Mouse (Mus musculus): ENCODE measurements around the gene Gtf2i. TPM values are rescaled to one million over a fixed set of nuclear protein-coding genes. Genes with fewer than 3 reads are reported as not detected.
A peak's percentile ranks its signal among the peaks of the same experiment; 100 is the strongest.

Gtf2i gene
- total RNA-seq, 1 experiment from 2014 or later, result 81.7 TPM

- ATAC-seq (replicated peaks in 1 of 2; ENCODE audit: insufficient read depth in 1 of 2, low FRiP score in 2 of 2, low TSS enrichment in 1 of 2, low read depth in 1 of 2, poor library complexity in 2 of 2, severe bottlenecking in 2 of 2), result no peak
Observed at GRCm38 (mm10) chr5:134295277-134296050, 19.1 kb downstream of the Gtf2i start.

- no peak for ATAC-seq (replicated peaks in 1 of 2; ENCODE audit: insufficient read depth in 1 of 2, low FRiP score in 2 of 2, low TSS enrichment in 1 of 2, low read depth in 1 of 2, poor library complexity in 2 of 2, severe bottlenecking in 2 of 2)
Observed at GRCm38 (mm10) chr5:134294606-134295005, 20.0 kb downstream of the Gtf2i start.

DNA sequence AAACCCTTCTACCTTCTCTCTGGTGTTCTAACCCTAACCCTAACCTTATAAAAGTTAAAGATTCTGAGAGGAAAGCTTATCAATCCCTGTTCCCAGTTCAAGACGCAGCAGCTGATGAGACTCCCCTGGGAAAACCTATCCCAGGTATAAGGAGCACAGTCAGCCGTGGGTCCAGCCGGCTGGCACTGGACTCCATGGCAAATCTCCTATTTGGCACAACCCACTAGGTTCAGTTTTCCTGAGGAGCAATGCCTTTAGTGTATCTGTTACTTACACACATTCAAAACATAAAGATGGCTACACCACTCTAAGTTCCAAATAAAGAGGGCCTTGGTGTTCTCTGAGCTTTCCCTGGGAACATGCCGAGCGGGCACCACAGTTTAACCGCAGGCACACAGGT, 23.5 kb downstream of the Gtf2i start:
- ATAC-seq (replicated peaks in 1 of 2; ENCODE audit: insufficient read depth in 1 of 2, low FRiP score in 2 of 2, low TSS enrichment in 1 of 2, low read depth in 1 of 2, poor library complexity in 2 of 2, severe bottlenecking in 2 of 2), result no peak

DNA sequence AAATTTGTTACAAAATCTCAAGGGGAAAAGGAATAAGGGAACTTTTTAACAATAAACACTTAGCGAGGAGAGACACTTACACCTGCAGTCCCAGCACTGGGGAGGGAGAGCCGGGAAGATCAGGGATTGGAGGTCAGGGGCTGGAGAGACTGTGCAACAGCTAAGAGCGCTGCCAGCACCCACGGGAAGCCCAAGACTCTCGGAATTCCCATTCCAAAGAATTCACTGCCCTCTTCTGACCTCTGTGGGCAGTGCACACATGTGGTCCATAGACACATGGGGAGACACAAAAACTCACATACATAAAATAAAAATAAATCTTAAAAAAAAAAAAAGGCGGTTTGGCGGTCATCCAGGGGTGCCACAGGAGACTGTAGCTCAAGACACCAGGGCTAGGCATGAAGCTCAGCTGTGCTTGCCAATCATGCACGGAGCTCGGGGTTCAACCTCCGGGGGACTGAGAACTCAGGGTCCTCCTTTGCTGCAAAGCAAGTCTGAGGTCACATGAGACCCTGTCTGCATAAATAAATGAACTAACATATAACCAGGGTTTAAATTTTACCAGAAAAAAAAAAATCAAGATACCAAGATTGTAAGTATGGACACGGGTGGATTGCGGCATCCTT, 24.5 kb downstream of the Gtf2i start:
- ATAC-seq (replicated peaks in 1 of 2; ENCODE audit: insufficient read depth in 1 of 2, low FRiP score in 2 of 2, low TSS enrichment in 1 of 2, low read depth in 1 of 2, poor library complexity in 2 of 2, severe bottlenecking in 2 of 2), result no peak

- no peak for ATAC-seq (replicated peaks in 1 of 2; ENCODE audit: insufficient read depth in 1 of 2, low FRiP score in 2 of 2, low TSS enrichment in 1 of 2, low read depth in 1 of 2, poor library complexity in 2 of 2, severe bottlenecking in 2 of 2)
Observed at GRCm38 (mm10) chr5:134288071-134288470, 26.5 kb downstream of the Gtf2i start.

DNA sequence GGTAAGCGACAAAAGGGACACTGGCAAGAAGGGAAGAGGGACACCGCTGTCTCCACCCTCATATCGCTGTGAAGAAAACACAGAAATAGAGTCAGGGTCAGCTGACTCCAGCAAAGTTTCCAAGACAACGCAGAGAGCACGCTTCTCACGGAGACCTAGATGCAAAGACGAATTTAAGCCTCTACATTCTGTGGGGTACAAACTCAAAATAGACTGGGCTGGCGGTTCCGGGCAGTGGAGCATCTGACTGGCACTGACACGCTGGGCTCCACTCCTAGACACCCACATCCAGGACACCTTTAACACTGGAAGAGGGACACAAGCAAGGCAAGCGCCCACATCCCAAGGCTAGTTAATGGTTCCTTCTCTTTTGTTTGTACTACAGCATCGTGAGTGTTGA, 29.6 kb downstream of the Gtf2i start:
- no peak for ATAC-seq (replicated peaks in 1 of 2; ENCODE audit: insufficient read depth in 1 of 2, low FRiP score in 2 of 2, low TSS enrichment in 1 of 2, low read depth in 1 of 2, poor library complexity in 2 of 2, severe bottlenecking in 2 of 2)

- ATAC-seq (replicated peaks in 1 of 2; ENCODE audit: insufficient read depth in 1 of 2, low FRiP score in 2 of 2, low TSS enrichment in 1 of 2, low read depth in 1 of 2, poor library complexity in 2 of 2, severe bottlenecking in 2 of 2), result no peak
Observed at GRCm38 (mm10) chr5:134282603-134283002, 32.0 kb downstream of the Gtf2i start.

DNA sequence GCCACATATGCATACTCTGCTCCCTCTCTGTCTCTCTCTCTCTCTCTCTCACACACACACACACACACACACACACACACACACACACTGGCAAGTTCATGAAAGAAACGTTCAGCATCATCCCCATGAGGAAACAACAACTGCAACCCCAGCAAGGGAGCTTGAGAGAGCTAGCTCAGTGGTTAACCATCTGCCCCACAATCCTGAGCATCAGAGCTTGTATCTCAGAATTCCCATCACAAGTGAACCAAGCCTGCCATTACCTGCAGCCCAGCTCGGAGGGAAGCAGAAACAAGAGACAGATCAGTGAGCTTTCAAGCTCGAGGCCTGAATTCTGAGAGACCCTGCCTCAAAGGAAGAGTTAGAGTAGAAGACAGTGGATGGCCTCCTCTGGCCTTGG, 32.5 kb downstream of the Gtf2i start:
- no peak for ATAC-seq (replicated peaks in 1 of 2; ENCODE audit: insufficient read depth in 1 of 2, low FRiP score in 2 of 2, low TSS enrichment in 1 of 2, low read depth in 1 of 2, poor library complexity in 2 of 2, severe bottlenecking in 2 of 2)

GRCm38 (mm10) chr5:134279371-134279770, 35.2 kb downstream of the Gtf2i start:
- ATAC-seq (replicated peaks in 1 of 2; ENCODE audit: insufficient read depth in 1 of 2, low FRiP score in 2 of 2, low TSS enrichment in 1 of 2, low read depth in 1 of 2, poor library complexity in 2 of 2, severe bottlenecking in 2 of 2), result no peak

- no peak for ATAC-seq (replicated peaks in 1 of 2; ENCODE audit: insufficient read depth in 1 of 2, low FRiP score in 2 of 2, low TSS enrichment in 1 of 2, low read depth in 1 of 2, poor library complexity in 2 of 2, severe bottlenecking in 2 of 2)
Observed at GRCm38 (mm10) chr5:134277109-134277508, 37.5 kb downstream of the Gtf2i start.

- ATAC-seq (replicated peaks in 1 of 2; ENCODE audit: insufficient read depth in 1 of 2, low FRiP score in 2 of 2, low TSS enrichment in 1 of 2, low read depth in 1 of 2, poor library complexity in 2 of 2, severe bottlenecking in 2 of 2), result no peak
Observed at GRCm38 (mm10) chr5:134275556-134275955, 39.0 kb downstream of the Gtf2i start.

DNA sequence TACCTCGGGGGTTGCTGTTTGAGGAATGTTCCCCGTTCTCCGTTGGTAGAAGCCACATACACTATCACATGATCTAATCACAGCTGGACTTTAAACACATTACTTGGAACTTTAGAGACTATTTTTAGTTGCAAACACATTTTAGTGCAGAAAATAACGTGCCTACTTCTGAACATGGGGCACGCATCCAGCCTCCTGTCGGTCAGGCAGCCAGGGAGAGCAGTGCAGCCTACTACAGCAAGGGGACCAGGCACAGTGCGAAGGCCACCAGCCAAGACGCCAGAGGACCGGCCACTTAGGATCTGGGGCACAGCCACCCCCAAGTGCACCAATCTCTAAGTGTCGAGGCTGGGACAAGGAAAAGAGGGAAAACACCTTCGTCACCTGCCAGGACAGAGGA, 39.5 kb downstream of the Gtf2i start:
- no peak for ATAC-seq (replicated peaks in 1 of 2; ENCODE audit: insufficient read depth in 1 of 2, low FRiP score in 2 of 2, low TSS enrichment in 1 of 2, low read depth in 1 of 2, poor library complexity in 2 of 2, severe bottlenecking in 2 of 2)

DNA sequence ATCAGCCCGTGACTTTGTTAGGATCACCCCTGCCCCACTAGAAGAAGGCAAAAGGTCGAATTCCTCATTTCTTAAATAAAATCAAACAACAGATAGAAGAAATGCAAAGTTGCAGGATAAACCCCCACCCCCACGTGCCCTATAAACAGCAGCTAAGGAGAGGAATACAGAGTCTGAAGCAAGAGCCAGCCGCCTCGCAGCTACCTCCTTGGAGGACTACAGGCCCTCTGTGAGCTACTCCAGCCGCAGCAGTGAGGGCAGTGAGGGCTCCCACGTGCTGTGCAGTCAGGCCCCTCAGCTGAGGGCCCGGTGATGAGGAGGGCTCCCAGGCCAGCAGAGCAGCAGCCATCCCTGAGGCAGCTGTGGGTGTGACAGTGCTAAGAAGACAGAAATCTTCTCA, 40.8 kb downstream of the Gtf2i start:
- ATAC-seq (replicated peaks in 1 of 2; ENCODE audit: insufficient read depth in 1 of 2, low FRiP score in 2 of 2, low TSS enrichment in 1 of 2, low read depth in 1 of 2, poor library complexity in 2 of 2, severe bottlenecking in 2 of 2), result no peak

GRCm38 (mm10) chr5:134272761-134273160, 41.8 kb downstream of the Gtf2i start:
- no peak for ATAC-seq (replicated peaks in 1 of 2; ENCODE audit: insufficient read depth in 1 of 2, low FRiP score in 2 of 2, low TSS enrichment in 1 of 2, low read depth in 1 of 2, poor library complexity in 2 of 2, severe bottlenecking in 2 of 2)

- no peak for ATAC-seq (replicated peaks in 1 of 2; ENCODE audit: insufficient read depth in 1 of 2, low FRiP score in 2 of 2, low TSS enrichment in 1 of 2, low read depth in 1 of 2, poor library complexity in 2 of 2, severe bottlenecking in 2 of 2)
Observed at GRCm38 (mm10) chr5:134271421-134271820, 43.1 kb downstream of the Gtf2i start.

DNA sequence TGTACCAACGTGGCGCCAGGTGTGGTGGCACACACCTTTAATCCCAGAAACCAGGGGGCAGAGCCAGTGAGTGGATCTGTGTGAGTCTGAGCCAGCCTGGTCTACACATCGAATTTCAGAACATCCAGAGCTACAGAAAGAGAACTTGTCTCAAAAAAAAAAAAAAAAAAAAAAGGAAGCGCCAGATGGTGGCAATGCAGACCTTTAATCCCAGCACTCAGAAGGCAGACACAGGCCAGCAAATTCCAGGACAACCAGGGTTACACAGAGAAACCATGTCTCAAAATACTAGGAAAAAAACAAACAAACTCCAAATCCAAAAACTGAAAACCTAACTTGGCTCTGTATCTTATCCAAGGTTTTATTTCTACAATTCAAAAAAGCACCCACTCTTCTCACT, 44.0 kb downstream of the Gtf2i start:
- ATAC-seq (replicated peaks in 1 of 2; ENCODE audit: insufficient read depth in 1 of 2, low FRiP score in 2 of 2, low TSS enrichment in 1 of 2, low read depth in 1 of 2, poor library complexity in 2 of 2, severe bottlenecking in 2 of 2), result no peak

DNA sequence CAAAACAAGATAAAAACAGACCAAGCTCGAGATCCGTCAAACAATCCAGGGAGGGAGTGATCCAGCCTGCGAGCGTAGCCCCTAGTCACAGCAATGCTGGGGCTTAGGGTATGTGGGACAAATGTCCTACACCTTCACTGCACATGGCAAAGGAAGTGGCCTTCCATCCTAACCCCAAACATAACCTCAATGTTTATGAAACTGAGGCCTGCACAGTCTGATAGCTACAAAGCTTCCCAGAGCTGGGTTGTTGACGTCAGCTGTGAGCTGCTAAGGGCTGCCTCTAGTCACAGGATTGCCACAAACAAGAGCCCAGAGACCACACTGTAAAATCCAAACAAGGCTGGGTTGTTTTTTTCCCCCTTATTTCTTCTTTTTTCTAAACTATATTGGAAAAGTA, 44.8 kb downstream of the Gtf2i start:
- ATAC-seq (replicated peaks in 1 of 2; ENCODE audit: insufficient read depth in 1 of 2, low FRiP score in 2 of 2, low TSS enrichment in 1 of 2, low read depth in 1 of 2, poor library complexity in 2 of 2, severe bottlenecking in 2 of 2), result peak; percentile 63 to 71

DNA sequence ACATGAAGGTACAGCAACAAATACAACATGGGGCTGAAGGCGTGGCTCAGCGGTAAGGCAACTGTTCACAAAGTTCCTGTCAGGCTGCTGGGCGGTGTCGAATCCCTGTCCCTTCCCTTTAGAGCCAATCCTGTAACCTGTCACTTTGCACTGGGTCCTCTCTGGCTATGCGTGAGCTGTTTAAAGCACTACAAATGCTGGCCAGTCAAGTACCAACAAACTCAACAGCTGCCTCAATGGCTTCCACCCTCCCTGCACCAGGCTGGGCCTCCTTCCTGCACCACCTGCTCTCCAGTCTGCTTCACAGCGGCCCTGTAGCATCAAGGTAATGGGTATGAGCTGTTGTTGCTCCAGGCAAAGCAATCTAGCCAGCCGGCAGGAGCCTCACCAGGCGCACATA, 45.8 kb downstream of the Gtf2i start:
- no peak for ATAC-seq (replicated peaks in 1 of 2; ENCODE audit: insufficient read depth in 1 of 2, low FRiP score in 2 of 2, low TSS enrichment in 1 of 2, low read depth in 1 of 2, poor library complexity in 2 of 2, severe bottlenecking in 2 of 2)

DNA sequence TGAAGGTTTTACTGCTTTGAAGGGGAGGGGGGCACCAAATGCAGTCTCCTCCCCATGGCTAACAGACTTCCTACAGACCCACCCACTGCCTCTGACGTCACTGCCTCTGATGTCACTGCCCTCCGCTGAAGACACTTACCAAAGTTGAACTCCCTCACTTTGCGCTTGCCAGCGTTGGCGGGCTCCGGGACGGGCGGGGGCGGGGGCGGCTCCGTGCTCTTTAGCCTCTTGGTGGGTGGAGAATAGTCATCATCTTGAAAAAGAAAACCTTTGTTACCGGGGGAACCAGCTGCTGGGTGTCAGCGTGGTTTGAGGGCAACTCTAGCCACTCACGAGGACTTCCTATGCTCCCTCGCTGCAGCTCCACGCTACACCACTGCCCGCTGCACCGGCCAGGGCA, 48.2 kb downstream of the Gtf2i start:
- peak; percentile 8 to 39; a peak in 1 of 4 replicates for ATAC-seq (replicated peaks in 1 of 2; ENCODE audit: insufficient read depth in 1 of 2, low FRiP score in 2 of 2, low TSS enrichment in 1 of 2, low read depth in 1 of 2, poor library complexity in 2 of 2, severe bottlenecking in 2 of 2)
